ENCODE assay signal across 8 mouse cellular contexts in the genomic region with DNA sequence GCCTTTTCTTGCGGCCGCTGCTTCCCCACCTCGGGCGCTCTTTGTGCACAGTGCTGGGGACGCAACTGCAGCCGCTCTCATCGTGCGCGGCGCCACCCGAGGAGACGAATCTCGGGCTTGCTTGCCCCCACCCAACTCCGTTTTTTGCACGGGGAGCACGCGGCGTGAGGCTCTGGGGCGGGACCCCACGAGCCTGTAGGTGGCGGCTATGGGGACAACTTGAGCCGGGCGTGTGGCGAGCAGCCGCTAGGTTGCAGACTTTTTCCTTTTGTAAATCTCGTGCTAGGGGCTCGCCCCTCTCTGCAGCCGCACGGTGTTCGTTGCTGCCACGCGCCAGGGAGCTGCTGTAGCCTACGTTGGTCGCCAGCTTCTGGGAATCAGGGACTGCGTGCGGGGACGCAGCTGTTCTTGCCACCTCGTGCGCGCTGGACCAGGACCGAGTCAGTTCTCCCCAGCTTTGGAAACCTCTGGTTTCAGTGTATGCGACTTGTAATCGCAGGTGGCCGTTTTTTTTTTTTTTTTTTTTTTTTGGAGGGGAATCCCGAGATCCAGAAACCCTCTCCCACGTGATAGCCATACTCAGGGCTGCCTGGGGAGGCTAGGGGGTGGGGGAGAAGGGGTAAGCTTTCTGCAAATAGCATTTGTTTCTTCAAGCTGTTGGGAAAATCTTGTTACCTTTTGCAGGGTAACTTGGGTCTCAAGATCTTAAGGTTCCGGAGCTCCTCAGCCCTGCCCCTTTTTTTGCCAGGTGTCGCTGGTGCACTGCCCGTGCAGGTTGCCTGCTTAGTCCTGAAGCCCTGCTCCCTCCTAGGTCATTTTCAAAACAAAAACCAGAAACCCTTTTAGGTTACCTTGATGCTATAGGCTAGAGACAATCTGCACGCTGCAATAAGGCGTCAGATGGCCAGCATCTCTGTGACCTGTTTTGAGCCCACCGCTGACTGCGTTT. TPM values are rescaled to one million over a fixed set of nuclear protein-coding genes. Genes with fewer than 3 reads are reported as not detected.
DNase-seq lines count a peak whose midpoint lies in the region; ATAC-seq lines count a peak whose summit lies in the region.

No protein-coding gene starts in this region.

- peak overlapping the region; percentile 93 for H3K9ac ChIP-seq in hindbrain, embryonic 14.5 days

- H3K36me3 ChIP-seq in hindbrain, embryonic 14.5 days (replicated peaks; ENCODE audit: control insufficient read depth, insufficient read depth) = no peaks in the 10 kb centered on the region

- H3K27ac ChIP-seq in hindbrain, embryonic 14.5 days = peak overlapping the region; percentile 88

- DNase-seq in ZHBTc4 (ENCODE audit: low read depth, low spot score) (peak; percentile 90), adipocyte (ENCODE audit: low spot score) (no peak)
- peak; percentile 15 for DNase-seq in cerebellum, adult 9-11 months
- peak; percentile 19 to 55 for DNase-seq in frontal cortex, postnatal 10 days (ENCODE audit: low spot score in 2 of 2)
- peak; percentile 79 for DNase-seq in hindbrain, embryonic 14.5 days (ENCODE audit: low spot score)
- DNase-seq in left cerebral cortex, postnatal 14 days (ENCODE audit: low spot score in 2 of 2) = peak; percentile 59 to 61
- peak; percentile 56 to 71 for DNase-seq in lung, postnatal 4 days
- DNase-seq in right cerebral cortex, postnatal 14 days = peak; percentile 64

- no peaks in the 10 kb centered on the region for H3K9me3 ChIP-seq in hindbrain, embryonic 14.5 days (ENCODE audit: control insufficient read depth, low read length)

- under 1% methylated on average over 53 of the region's 53 CpGs for WGBS in hindbrain, embryonic 14.5 days

- ATAC-seq in hindbrain, embryonic 14.5 days (ENCODE audit: low FRiP score) = peak; percentile 84

- H3K4me2 ChIP-seq in hindbrain, embryonic 14.5 days (replicated peaks) = peak overlapping the region; percentile 95

- intact Hi-C loops in left cerebral cortex, postnatal 14 days (cut with DNase I) = loop anchor here (2.0 to 10.0 kb wide), 2 partner anchors 277 to 361 kb away; no protein-coding TSS in a partner anchor

- H3K4me3 ChIP-seq in hindbrain, embryonic 14.5 days (replicated peaks; ENCODE audit: low read length) = peak overlapping the region; percentile 88

- H3K27me3 ChIP-seq in hindbrain, embryonic 14.5 days (ENCODE audit: control insufficient read depth, insufficient read depth, low read length) = 0 out of 2 replicates have a peak, but pooled peaks cover 3% of the 10 kb centered on the region

- H3K4me1 ChIP-seq in hindbrain, embryonic 14.5 days (replicated peaks; ENCODE audit: control insufficient read depth, insufficient read depth, low read length) = peaks cover 26% of the 10 kb centered on the region

RNA-seq across cellular contexts. Expression of gene Kit, which starts 1.1 kb away (rescaled TPM):
- polyA plus RNA-seq in hindbrain, embryonic 14.5 days (2014; fragmentation: Nextera tagmentation; extraction: Ambion mirVana) = 56.6 and 62.1 TPM in 2 replicates
- total RNA-seq in left cerebral cortex, postnatal 14 days (2021) = 10 to 100 TPM; 33.3 to 37.8 TPM
